Mouse (Mus musculus) urinary bladder, postnatal 10 days (tissue): ENCODE data around the gene Usp46.

Experiments used
- DNase-seq: peaks from one replicate; pipeline ENCODE4 v3.0.0; 2022; ENCODE audit warnings: low spot score

Usp46 gene

GRCm38 (mm10) chr5:74068714-74069321 lies 587 bp upstream of the Usp46 start:
- no peak for DNase-seq

GRCm38 (mm10) chr5:74067346-74067745 lies 885 bp downstream of the Usp46 start:
- DNase-seq: no peak

- DNase-seq: no peak
These were observed 1.7 kb downstream of the Usp46 start for GRCm38 (mm10) chr5:74066416-74067115.

GRCm38 (mm10) chr5:74065565-74066275 lies 2.5 kb downstream of the Usp46 start:
- no peak for DNase-seq

- no peak for DNase-seq
These were observed 3.4 kb downstream of the Usp46 start for GRCm38 (mm10) chr5:74064844-74065243.

- no peak for DNase-seq
These were observed 4.9 kb downstream of the Usp46 start for GRCm38 (mm10) chr5:74063226-74063747.

- DNase-seq: no peak
These were observed 6.0 kb downstream of the Usp46 start for GRCm38 (mm10) chr5:74062266-74062665.

GRCm38 (mm10) chr5:74061408-74062047 lies 6.7 kb downstream of the Usp46 start:
- no peak for DNase-seq

- DNase-seq: no peak
These were observed 15.9 kb downstream of the Usp46 start for GRCm38 (mm10) chr5:74052171-74052909.

- no peak for DNase-seq
These were observed 16.6 kb downstream of the Usp46 start for GRCm38 (mm10) chr5:74051394-74052170.

- DNase-seq: no peak
These were observed 17.3 kb downstream of the Usp46 start for GRCm38 (mm10) chr5:74050903-74051302.

GRCm38 (mm10) chr5:74048846-74049495 lies 19.3 kb downstream of the Usp46 start:
- no peak for DNase-seq

GRCm38 (mm10) chr5:74044591-74044990 lies 23.6 kb downstream of the Usp46 start:
- DNase-seq: no peak

GRCm38 (mm10) chr5:74042796-74043340 lies 25.4 kb downstream of the Usp46 start:
- DNase-seq: no peak

GRCm38 (mm10) chr5:74040541-74040940 lies 27.7 kb downstream of the Usp46 start:
- DNase-seq: no peak

GRCm38 (mm10) chr5:74035454-74035853 lies 32.8 kb downstream of the Usp46 start:
- DNase-seq: no peak

- no peak for DNase-seq
These were observed 34.1 kb downstream of the Usp46 start for GRCm38 (mm10) chr5:74034177-74034576.

GRCm38 (mm10) chr5:74029787-74030186 lies 38.4 kb downstream of the Usp46 start:
- DNase-seq: no peak

GRCm38 (mm10) chr5:74028691-74029479 lies 39.3 kb downstream of the Usp46 start:
- no peak for DNase-seq
